Mouse (Mus musculus): ENCODE measurements at regions not wholly inside any gene's neighbourhood (a gene's known extent, or its start where the extent isn't known, plus 50 kb on each side); places are given as distances from the start of the nearest gene placed in this dataset. TPM values are rescaled to one million over a fixed set of nuclear protein-coding genes. Genes with fewer than 3 reads are reported as not detected.

GRCm38 (mm10) chr6:133170548-133170947, 65.8 kb downstream of the Smim10l1 start:
- DNase-seq (ENCODE audit: low spot score) (no peak), ATAC-seq (replicated peaks; ENCODE audit: insufficient number of reproducible peaks, low FRiP score, low TSS enrichment, low read depth) (no peak)
- WGBS: 62% methylated on average over 1 of the region's 1 CpGs
- no peaks in the 10 kb centered on the region for H3K36me3 ChIP-seq (replicated peaks; ENCODE audit: control insufficient read depth, insufficient read depth, low read depth, low read length)
- no peak overlapping the region for H3K4me3 ChIP-seq (ENCODE audit: low read depth, low read length)
- no peak overlapping the region for H3K4me2 ChIP-seq (ENCODE audit: low read depth, low read length)
- no peaks in the 10 kb centered on the region for H3K4me1 ChIP-seq (ENCODE audit: control insufficient read depth, insufficient read depth, low read length)
- no peak overlapping the region for H3K27ac ChIP-seq (replicated peaks; ENCODE audit: low read depth, low read length)
- no peaks in the 10 kb centered on the region for H3K9me3 ChIP-seq (replicated peaks; ENCODE audit: control insufficient read depth, low read length)
- H3K27me3 ChIP-seq (ENCODE audit: control insufficient read depth, insufficient read depth, low read length): no peaks in the 10 kb centered on the region
- no peak overlapping the region for H3K9ac ChIP-seq (replicated peaks; ENCODE audit: low read length)

GRCm38 (mm10) chr6:133171286-133171685, 66.6 kb downstream of the Smim10l1 start:
- ATAC-seq (replicated peaks; ENCODE audit: insufficient number of reproducible peaks, low FRiP score, low TSS enrichment, low read depth) (no peak), DNase-seq (ENCODE audit: low spot score) (no peak)
- H3K9me3 ChIP-seq (replicated peaks; ENCODE audit: control insufficient read depth, low read length): no peaks in the 10 kb centered on the region
- no peak overlapping the region for H3K4me3 ChIP-seq (ENCODE audit: low read depth, low read length)
- H3K36me3 ChIP-seq (replicated peaks; ENCODE audit: control insufficient read depth, insufficient read depth, low read depth, low read length): no peaks in the 10 kb centered on the region
- H3K27me3 ChIP-seq (ENCODE audit: control insufficient read depth, insufficient read depth, low read length): no peaks in the 10 kb centered on the region
- 55% methylated on average over 2 of the region's 2 CpGs for WGBS
- no peak overlapping the region for H3K9ac ChIP-seq (replicated peaks; ENCODE audit: low read length)
- no peak overlapping the region for H3K4me2 ChIP-seq (ENCODE audit: low read depth, low read length)
- H3K4me1 ChIP-seq (ENCODE audit: control insufficient read depth, insufficient read depth, low read length): no peaks in the 10 kb centered on the region
- H3K27ac ChIP-seq (replicated peaks; ENCODE audit: low read depth, low read length): no peak overlapping the region

GRCm38 (mm10) chr6:133206173-133206572, 85.8 kb upstream of the 5530400C23Rik start:
- no peak overlapping the region for H3K4me2 ChIP-seq (ENCODE audit: low read depth, low read length)
- no peaks in the 10 kb centered on the region for H3K9me3 ChIP-seq (replicated peaks; ENCODE audit: control insufficient read depth, low read length)
- H3K27ac ChIP-seq (replicated peaks; ENCODE audit: low read depth, low read length): no peak overlapping the region
- no peak overlapping the region for H3K9ac ChIP-seq (replicated peaks; ENCODE audit: low read length)
- H3K4me3 ChIP-seq (ENCODE audit: low read depth, low read length): no peak overlapping the region
- no peaks in the 10 kb centered on the region for H3K27me3 ChIP-seq (ENCODE audit: control insufficient read depth, insufficient read depth, low read length)
- ATAC-seq (replicated peaks; ENCODE audit: insufficient number of reproducible peaks, low FRiP score, low TSS enrichment, low read depth) (no peak), DNase-seq (ENCODE audit: low spot score) (peak; percentile 48)
- 7% methylated on average over 3 of the region's 3 CpGs for WGBS
- H3K4me1 ChIP-seq (ENCODE audit: control insufficient read depth, insufficient read depth, low read length): no peaks in the 10 kb centered on the region
- no peaks in the 10 kb centered on the region for H3K36me3 ChIP-seq (replicated peaks; ENCODE audit: control insufficient read depth, insufficient read depth, low read depth, low read length)

Small RNAs in the stretch of these regions (microRNA-seq; reads per million reads assigned to microRNA genes)
- gene Gm23403 (ENCODE audit: borderline number of aligned reads): not detected
- gene Gm25019 (ENCODE audit: borderline number of aligned reads): not detected
